Mouse (Mus musculus) limb, embryonic 15.5 days (tissue): ENCODE measurements at regions not wholly inside any gene's neighbourhood (a gene's known extent, or its start where the extent isn't known, plus 50 kb on each side); places are given as distances from the start of the nearest gene placed in this dataset.

Experiments used
- ATAC-seq: fragments of 200-750 bp; cut with Nextera tagmentation; 2 replicates; pipeline ENCODE4 v1.8.0; 2017; ENCODE audit warnings: low read depth, moderate TSS enrichment; ENCODE audit not compliant: insufficient number of reproducible peaks, low FRiP score, low TSS enrichment
- H3K27ac ChIP-seq: fragments of 300-500 bp; sonication (generic); 2 replicates; pipeline ENCODE4 v1.5.1; 2015; ENCODE audit warnings: moderate library complexity, mild to moderate bottlenecking, inconsistent platforms
- H3K27me3 ChIP-seq: fragments of 300-500 bp; sonication (generic); 2 replicates; pipeline ENCODE4 v1.6.1; 2015; ENCODE audit warnings: inconsistent platforms
- H3K36me3 ChIP-seq: fragments of 300-500 bp; sonication (generic); 2 replicates; pipeline ENCODE4 v1.6.1; 2015; ENCODE audit warnings: inconsistent platforms
- H3K4me1 ChIP-seq: fragments of 300-500 bp; sonication (generic); 2 replicates; pipeline ENCODE4 v1.6.1; 2015; ENCODE audit warnings: inconsistent platforms
- H3K4me2 ChIP-seq: fragments of 300-500 bp; sonication (generic); 2 replicates; pipeline ENCODE4 v1.6.1; 2015; ENCODE audit warnings: mild to moderate bottlenecking, inconsistent platforms
- H3K4me3 ChIP-seq: fragments of 300-500 bp; sonication (generic); 2 replicates; pipeline ENCODE4 v1.5.1; 2015; ENCODE audit warnings: mild to moderate bottlenecking, inconsistent platforms
- H3K9ac ChIP-seq: fragments of 300-500 bp; sonication (generic); 2 replicates; pipeline ENCODE4 v1.6.1; 2015; ENCODE audit warnings: inconsistent platforms
- H3K9me3 ChIP-seq: fragments of 300-500 bp; sonication (generic); 2 replicates; pipeline ENCODE4 v1.6.1; 2016; ENCODE audit warnings: inconsistent platforms
- WGBS: fragments of 180-500 bp; shearing (Covaris S2); methylation state at CpG from one replicate; pipeline ENCODE4 v1.1.7; 2015; 5-methylcytosine and 5-hydroxymethylcytosine counted together

DNA sequence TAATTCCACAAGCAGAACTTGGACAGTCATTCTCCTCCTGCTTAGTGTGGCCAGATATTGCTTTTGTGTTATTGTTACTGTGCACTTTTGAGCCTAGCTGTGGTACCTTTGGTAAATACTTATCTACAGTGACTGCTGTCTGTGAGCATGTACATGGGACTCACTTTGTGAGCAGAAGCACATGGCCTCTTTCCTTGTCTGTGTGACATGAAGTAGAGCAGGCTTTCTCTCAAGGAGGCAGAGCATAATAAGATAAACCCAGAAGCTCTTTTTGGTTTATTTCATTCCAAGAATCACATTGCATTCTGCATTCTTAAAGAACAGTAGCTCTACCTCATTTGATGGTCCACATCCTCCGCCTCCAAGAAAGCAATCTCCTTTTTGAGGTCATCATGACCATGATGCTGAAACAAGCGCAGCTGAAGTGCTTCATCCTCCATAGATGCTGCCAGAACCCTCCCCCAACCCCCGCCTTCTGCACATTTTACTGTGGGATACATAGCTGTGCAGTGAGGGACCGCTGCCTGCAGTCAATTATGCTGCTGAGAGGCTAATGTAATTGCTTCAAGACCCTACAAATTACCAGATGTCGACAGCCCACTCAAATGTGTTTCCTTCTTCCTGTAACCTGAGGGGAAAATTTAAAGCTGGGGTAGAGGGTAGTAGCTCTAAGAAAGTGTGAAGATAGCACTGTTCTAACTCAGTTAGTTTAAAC is 463.0 kb upstream of the Sphkap start:
- 0 out of 2 replicates have a peak, but pooled peaks have one; percentile 35 for ATAC-seq
- H3K36me3 ChIP-seq = no peaks in the 10 kb centered on the region
- no peak overlapping the region for H3K4me2 ChIP-seq
- no peak overlapping the region for H3K4me3 ChIP-seq
- no peak overlapping the region for H3K27ac ChIP-seq
- no peak overlapping the region for H3K9ac ChIP-seq
- H3K4me1 ChIP-seq = peaks cover 5% of the 10 kb centered on the region; the same call in 1 of the 2 replicates
- 17% methylated on average over 5 of the region's 5 CpGs for WGBS
- no peaks in the 10 kb centered on the region for H3K9me3 ChIP-seq
- H3K27me3 ChIP-seq = no peaks in the 10 kb centered on the region

DNA sequence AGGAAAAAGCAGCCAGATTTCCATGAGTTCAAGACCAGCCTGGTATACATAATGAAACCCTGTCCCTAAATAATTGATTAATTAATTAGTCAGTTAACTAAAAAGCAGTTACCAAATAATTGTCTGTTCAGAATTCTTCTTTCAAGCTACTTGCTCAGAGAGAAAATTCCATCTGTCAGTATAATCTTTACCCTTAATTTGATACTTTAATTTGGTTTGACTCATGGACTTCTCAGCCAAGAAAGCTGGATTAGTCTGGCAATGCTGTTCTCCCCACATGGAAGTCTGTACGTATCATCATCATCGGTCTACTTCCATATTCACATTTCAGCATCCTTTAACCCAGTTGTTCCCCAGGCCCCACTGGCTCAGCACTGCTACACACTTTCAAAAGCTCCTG is 461.0 kb upstream of the Sphkap start:
- 81% methylated on average over 2 of the region's 2 CpGs for WGBS
- ATAC-seq = no peak

DNA sequence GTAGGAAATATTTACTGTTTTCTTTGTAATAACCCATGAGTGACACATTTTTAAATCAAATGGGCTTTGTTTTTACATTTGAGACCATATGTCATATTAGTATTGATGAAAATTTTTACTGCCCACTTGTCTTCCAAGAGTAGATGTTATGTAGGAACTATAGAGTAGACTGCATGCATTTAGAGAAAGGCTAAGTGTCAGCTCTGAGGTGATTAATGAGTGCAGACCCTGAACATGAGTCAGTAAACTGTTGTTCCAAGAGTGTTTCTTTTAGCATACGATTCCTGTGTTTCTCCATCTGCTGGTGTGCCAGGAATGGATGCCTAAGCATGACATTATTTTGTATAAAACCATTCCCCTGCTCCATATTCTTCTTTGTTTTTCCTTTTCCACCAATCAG is 454.5 kb upstream of the Sphkap start:
- Histone ChIP-seq H3K4me1 (no peaks in the 10 kb centered on the region), H3K36me3 (no peaks in the 10 kb centered on the region), H3K9me3 (no peaks in the 10 kb centered on the region), H3K4me3 (no peak overlapping the region), H3K4me2 (no peak overlapping the region), H3K27me3 (no peaks in the 10 kb centered on the region), H3K9ac (no peak overlapping the region), H3K27ac (no peak overlapping the region)
- WGBS = 61% methylated on average over 1 of the region's 1 CpGs
- no peak for ATAC-seq

More for the DNA sequence above, 461.0 kb upstream of the Sphkap start:
- H3K36me3 ChIP-seq = no peaks in the 10 kb centered on the region
- H3K4me3 ChIP-seq = no peak overlapping the region
- H3K9me3 ChIP-seq = no peaks in the 10 kb centered on the region
- no peak overlapping the region for H3K4me2 ChIP-seq
- H3K9ac ChIP-seq = no peak overlapping the region
- no peaks in the 10 kb centered on the region for H3K27me3 ChIP-seq
- H3K27ac ChIP-seq = no peak overlapping the region
- H3K4me1 ChIP-seq = peaks cover 5% of the 10 kb centered on the region; the same call in 1 of the 2 replicates

DNA sequence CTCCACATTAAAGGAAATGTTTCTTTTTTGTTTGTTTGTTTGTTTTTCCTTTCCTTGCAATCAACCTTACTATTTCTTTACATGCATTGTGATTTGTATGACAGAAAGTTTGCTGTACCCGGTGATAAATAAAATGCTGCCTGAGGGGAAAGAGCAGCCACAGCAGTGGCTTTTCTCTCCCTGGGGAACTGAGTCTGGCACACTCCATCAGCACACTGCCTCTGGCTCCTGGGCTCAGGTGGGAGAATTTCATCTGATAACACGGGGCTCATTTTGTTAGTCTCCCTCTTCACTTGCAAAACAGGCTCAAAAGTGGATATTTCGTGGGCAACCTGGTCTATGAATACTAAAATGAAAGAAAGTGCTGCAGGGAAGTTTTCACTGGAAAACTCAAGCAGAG is 454.1 kb upstream of the Sphkap start:
- Histone ChIP-seq H3K27ac (no peak overlapping the region), H3K36me3 (no peaks in the 10 kb centered on the region), H3K4me1 (no peaks in the 10 kb centered on the region), H3K4me3 (no peak overlapping the region), H3K9me3 (no peaks in the 10 kb centered on the region), H3K4me2 (no peak overlapping the region), H3K9ac (no peak overlapping the region), H3K27me3 (no peaks in the 10 kb centered on the region)
- WGBS = 43% methylated on average over 3 of the region's 3 CpGs
- ATAC-seq = no peak

DNA sequence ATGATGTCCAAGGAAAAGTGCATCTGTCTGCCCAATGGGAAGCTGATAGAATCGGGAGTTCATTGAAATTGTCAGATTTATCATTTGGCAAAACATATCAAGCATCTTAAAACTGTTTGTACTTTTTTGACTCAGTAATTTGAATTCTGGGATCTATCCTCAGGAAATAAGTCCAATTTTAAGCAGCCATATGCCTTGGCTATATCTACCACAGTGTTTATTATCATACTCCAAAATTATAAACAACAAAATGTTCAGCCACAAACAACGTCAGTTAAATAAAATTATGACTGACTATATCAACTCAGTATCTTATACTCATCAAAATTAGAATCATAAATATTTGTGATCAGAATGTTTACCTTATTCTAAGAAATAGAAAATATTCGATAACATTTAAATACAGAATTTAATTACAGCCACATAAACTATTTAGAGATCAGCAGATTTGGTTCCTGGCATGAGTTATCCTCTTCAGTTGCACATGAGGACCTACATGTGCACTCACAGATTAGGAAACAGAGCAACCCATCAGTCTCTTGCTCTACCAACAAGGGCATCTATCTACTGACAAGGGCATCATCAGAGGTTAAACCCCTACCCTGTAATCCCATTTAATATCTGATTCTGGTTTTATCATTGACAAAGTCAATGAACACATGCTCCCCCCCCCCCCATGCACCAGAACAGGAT is 451.9 kb upstream of the Sphkap start:
- Histone ChIP-seq H3K4me1 (no peaks in the 10 kb centered on the region), H3K9me3 (no peaks in the 10 kb centered on the region), H3K9ac (no peak overlapping the region), H3K27me3 (no peaks in the 10 kb centered on the region), H3K4me2 (no peak overlapping the region), H3K36me3 (no peaks in the 10 kb centered on the region), H3K4me3 (no peak overlapping the region), H3K27ac (no peak overlapping the region)
- ATAC-seq = no peak
- WGBS = 88% methylated on average over 3 of the region's 3 CpGs

DNA sequence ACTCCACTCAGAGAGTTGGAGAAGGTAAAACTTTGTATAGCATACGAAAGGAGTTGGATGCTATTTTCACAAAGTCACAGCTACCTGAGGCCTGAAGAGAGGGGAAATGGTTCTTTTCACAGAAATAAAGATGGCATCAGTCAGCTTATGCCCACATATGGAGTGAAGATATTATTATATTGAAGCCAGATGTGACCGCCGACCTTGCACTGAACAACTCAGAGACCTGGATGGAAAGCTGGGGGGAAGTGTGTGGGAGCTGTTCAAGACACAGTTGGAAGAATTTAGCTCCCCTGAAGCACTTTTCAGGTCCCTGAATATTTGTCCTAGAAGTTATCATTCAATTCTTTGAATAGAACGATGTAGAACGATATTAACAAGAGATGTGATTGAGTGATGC is 446.0 kb upstream of the Sphkap start:
- Histone ChIP-seq H3K4me1 (no peaks in the 10 kb centered on the region), H3K36me3 (no peaks in the 10 kb centered on the region), H3K4me2 (no peak overlapping the region), H3K27ac (no peak overlapping the region), H3K27me3 (no peaks in the 10 kb centered on the region), H3K9me3 (no peaks in the 10 kb centered on the region), H3K4me3 (no peak overlapping the region), H3K9ac (no peak overlapping the region)
- no peak for ATAC-seq
- 74% methylated on average over 5 of the region's 5 CpGs for WGBS

DNA sequence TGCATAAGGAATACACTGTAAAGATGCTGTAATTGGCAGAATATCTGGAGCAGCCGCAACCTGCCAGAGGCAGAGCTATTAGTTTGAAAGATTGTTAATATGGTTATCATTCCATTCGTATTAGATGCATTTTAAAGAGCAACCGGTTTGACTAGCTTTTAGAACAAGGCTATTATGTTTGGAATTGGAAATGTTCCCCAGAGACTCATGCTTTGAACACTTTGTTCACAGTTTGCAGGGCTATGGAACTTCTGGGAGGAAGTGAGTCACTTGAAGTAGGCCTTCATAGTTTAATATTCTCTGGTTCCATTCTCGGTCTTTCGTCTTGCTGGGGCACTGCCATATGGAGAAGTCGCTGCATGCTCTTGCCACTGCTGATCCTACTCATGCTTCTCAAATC is 443.1 kb upstream of the Sphkap start:
- no peaks in the 10 kb centered on the region for H3K27me3 ChIP-seq
- no peaks in the 10 kb centered on the region for H3K9me3 ChIP-seq
- 63% methylated on average over 6 of the region's 6 CpGs for WGBS
- no peak overlapping the region for H3K9ac ChIP-seq
- ATAC-seq = no peak
- H3K27ac ChIP-seq = no peak overlapping the region
- H3K4me1 ChIP-seq = no peaks in the 10 kb centered on the region
- H3K4me2 ChIP-seq = no peak overlapping the region
- H3K4me3 ChIP-seq = no peak overlapping the region
- no peaks in the 10 kb centered on the region for H3K36me3 ChIP-seq

DNA sequence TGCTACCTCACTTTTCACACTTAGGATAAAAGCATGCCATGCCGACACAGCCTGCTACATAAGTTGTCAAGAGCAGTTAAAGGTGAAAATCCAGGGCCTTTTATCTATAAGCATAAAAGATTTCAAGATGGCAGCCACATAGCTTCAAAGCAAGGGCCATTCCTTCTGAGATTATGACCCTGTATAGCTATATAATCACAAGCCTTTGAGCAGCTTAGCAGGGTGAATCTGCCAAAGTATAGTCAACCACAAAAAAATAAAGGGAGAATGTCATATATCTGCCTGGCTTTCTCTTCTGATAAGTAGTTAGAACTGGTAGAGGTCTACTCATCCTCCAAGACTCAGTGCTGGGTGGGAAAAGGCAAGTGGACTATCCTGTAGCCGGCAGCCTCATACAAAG is 440.4 kb upstream of the Sphkap start:
- no peaks in the 10 kb centered on the region for H3K9me3 ChIP-seq
- H3K4me1 ChIP-seq = no peaks in the 10 kb centered on the region
- H3K27ac ChIP-seq = no peak overlapping the region
- H3K4me2 ChIP-seq = no peak overlapping the region
- no peak overlapping the region for H3K9ac ChIP-seq
- H3K27me3 ChIP-seq = no peaks in the 10 kb centered on the region
- no peak overlapping the region for H3K4me3 ChIP-seq
- 72% methylated on average over 2 of the region's 2 CpGs for WGBS
- no peak for ATAC-seq
- H3K36me3 ChIP-seq = no peaks in the 10 kb centered on the region

DNA sequence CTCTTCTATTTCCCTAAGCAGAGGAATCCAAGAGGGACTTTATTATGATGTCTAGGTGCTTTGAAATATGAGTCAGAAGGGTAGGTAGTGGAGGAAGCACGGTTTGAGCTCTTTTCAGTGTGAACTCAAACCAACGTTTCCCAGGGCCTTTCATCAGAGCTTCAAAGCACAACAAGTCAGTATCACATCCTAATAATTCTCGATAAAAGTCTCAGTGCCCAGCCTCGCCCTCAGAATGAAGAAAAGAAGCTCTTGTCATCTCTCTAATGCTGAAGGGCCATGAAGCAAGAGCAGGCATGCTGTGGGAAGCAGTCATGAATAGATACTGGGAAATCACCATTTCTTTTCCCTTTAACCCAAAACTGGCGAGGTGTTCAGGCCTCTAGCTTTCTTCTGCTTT is 440.0 kb upstream of the Sphkap start:
- ATAC-seq = no peak
- H3K9ac ChIP-seq = no peak overlapping the region
- WGBS = 55% methylated on average over 5 of the region's 5 CpGs
- H3K4me2 ChIP-seq = no peak overlapping the region
- no peaks in the 10 kb centered on the region for H3K4me1 ChIP-seq
- no peaks in the 10 kb centered on the region for H3K27me3 ChIP-seq
- H3K4me3 ChIP-seq = no peak overlapping the region
- no peaks in the 10 kb centered on the region for H3K36me3 ChIP-seq
- H3K27ac ChIP-seq = no peak overlapping the region
- H3K9me3 ChIP-seq = no peaks in the 10 kb centered on the region

DNA sequence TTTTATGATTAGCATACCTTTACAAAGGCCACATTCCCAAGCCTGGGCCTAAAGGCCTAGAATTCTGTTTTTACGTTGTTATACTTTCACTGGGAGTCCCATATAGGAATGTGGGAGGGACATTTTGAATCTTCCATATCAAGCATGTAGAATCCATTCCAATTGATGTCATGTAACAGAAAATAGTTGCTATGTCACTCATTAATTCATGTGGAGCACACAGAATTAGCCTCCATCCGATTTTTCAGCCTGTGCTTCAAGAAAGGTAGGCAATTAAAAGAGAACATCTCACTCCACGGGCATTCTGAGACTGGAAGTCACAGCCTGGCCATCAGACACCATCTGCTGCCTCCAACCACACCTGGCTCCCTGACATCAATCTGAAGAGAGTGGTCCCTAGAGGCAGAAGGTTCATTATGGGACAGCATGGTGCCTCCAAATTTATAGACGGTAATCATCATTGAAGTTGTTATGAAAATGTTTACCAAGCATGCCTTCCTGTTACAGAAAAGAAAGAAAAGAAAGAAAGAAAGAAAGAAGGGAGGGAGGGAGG is 436.9 kb upstream of the Sphkap start:
- H3K4me2 ChIP-seq = no peak overlapping the region
- H3K4me1 ChIP-seq = no peaks in the 10 kb centered on the region
- no peak for ATAC-seq
- no peaks in the 10 kb centered on the region for H3K27me3 ChIP-seq
- H3K4me3 ChIP-seq = no peak overlapping the region
- H3K36me3 ChIP-seq = no peaks in the 10 kb centered on the region
- H3K27ac ChIP-seq = no peak overlapping the region
- 56% methylated on average over 4 of the region's 4 CpGs for WGBS
- H3K9me3 ChIP-seq = no peaks in the 10 kb centered on the region
- H3K9ac ChIP-seq = no peak overlapping the region

DNA sequence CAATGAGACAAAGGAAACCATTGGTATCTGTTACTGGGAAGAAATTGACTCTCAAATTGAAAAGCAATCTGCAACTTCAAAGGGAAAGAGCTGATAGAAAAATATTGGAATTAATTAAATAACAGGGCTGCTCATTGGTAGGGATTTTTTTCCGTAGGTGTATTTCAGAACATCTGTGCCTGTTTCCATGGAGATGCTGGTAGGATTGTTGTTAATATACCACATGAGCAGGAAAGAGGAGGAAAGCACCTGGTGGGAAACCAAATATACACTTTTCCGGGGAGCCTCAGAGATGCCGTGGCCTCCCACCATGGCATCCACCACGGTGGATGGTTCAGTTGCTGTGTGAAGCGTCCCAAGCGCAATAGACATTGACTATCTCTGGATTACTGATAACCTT is 428.0 kb upstream of the Sphkap start:
- ATAC-seq = no peak
- no peak overlapping the region for H3K4me2 ChIP-seq
- H3K9me3 ChIP-seq = no peaks in the 10 kb centered on the region
- no peak overlapping the region for H3K9ac ChIP-seq
- H3K27ac ChIP-seq = no peak overlapping the region
- no peaks in the 10 kb centered on the region for H3K4me1 ChIP-seq
- H3K36me3 ChIP-seq = no peaks in the 10 kb centered on the region
- WGBS = 85% methylated on average over 6 of the region's 6 CpGs
- H3K4me3 ChIP-seq = no peak overlapping the region
- H3K27me3 ChIP-seq = no peaks in the 10 kb centered on the region

DNA sequence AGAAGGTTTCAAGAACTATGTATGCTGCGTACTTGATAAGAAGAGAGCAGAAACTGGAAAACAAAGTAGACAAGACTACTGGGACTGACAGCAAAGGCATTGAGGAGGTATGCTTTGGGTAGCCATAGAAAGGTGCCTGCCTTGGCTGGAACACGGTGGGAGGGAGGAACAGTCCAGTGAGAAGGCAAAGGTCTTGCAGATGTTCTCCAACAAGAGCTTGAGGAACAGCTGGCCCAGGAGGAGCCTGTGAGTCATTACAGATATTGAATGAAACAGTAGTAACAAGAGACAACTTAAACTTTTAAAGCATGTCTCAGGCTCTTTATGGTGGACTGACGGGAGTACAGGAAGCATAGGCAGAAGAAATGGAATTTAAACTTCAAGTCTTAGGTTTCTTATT is 424.9 kb upstream of the Sphkap start:
- Histone ChIP-seq H3K27me3 (no peaks in the 10 kb centered on the region), H3K36me3 (no peaks in the 10 kb centered on the region), H3K9me3 (no peaks in the 10 kb centered on the region), H3K4me3 (no peak overlapping the region), H3K9ac (no peak overlapping the region), H3K4me2 (no peak overlapping the region), H3K4me1 (no peaks in the 10 kb centered on the region), H3K27ac (no peak overlapping the region)
- no peak for ATAC-seq
- WGBS = 76% methylated on average over 3 of the region's 3 CpGs
